11 mouse cellular contexts compared by ENCODE assay signal in the genomic region with DNA sequence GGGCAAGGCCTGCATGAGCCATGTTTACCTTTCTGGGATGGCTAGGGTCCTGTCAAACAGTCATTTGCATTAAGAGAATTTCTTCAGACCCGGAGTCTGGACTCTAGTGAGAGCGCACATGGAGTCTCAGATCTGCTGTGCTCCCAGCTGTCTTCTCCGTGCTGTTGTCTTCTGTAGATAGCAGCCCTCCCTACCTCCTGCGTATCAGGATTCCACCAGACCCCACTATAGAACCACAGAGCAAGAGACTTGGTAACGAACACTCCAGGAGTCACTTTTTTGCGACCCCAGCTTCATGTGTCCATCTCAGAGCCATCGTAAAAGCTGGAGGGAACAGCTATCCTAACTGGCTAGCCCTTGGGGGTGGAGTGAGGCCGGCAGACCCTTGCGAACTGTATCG. TPM values are rescaled to one million over a fixed set of nuclear protein-coding genes. Genes with fewer than 3 reads are reported as not detected.
DNase-seq lines count a peak whose midpoint lies in the region; ATAC-seq and TF ChIP-seq lines count a peak whose summit lies in the region.
"Had no signal": no experiment of that assay in that cellular context is flagged by ENCODE, and none has a peak within 500 bp of the region (broad histone marks: within the 10 kb centered on the region; RNA-seq: fewer than 3 reads in every experiment).

No protein-coding gene starts in this region.

- peaks cover 72% of the 10 kb centered on the region for H3K4me1 ChIP-seq in forebrain, embryonic 10.5 days
- H3K4me1 ChIP-seq in hindbrain, postnatal 0 days (ENCODE audit: insufficient read depth, low read length), result peaks cover 20% of the 10 kb centered on the region
- H3K4me1 ChIP-seq in midbrain, embryonic 12.5 days, result peaks cover 60% of the 10 kb centered on the region
- H3K4me1 ChIP-seq in lung, postnatal 0 days (ENCODE audit: insufficient read depth, low read depth, low read length), result 0 out of 2 replicates have a peak, but pooled peaks cover 3% of the 10 kb centered on the region

- no peaks in the 10 kb centered on the region for H3K36me3 ChIP-seq in forebrain, embryonic 10.5 days (replicated peaks)
- H3K36me3 ChIP-seq in hindbrain, postnatal 0 days (ENCODE audit: insufficient read depth, low read length), result no peaks in the 10 kb centered on the region
- H3K36me3 ChIP-seq in midbrain, embryonic 12.5 days, result no peaks in the 10 kb centered on the region
- H3K36me3 ChIP-seq in lung, postnatal 0 days (ENCODE audit: insufficient read depth, low read length), result no peaks in the 10 kb centered on the region

- ATAC-seq in hindbrain, postnatal 0 days, result no peak
- no peak for ATAC-seq in midbrain, embryonic 12.5 days (ENCODE audit: low FRiP score, low read depth)
- ATAC-seq in lung, postnatal 0 days, result no peak

- no peak for TF ChIP-seq CTCF in hindbrain, postnatal 0 days (IDR thresholded peaks at IDR 0.05; ENCODE audit: low read depth)
- no peak for TF ChIP-seq CTCF in lung, postnatal 0 days (IDR thresholded peaks at IDR 0.05)

- 0 out of 2 replicates have a peak overlapping the region, but pooled peaks have one; percentile 16 for H3K4me2 ChIP-seq in hindbrain, postnatal 0 days (ENCODE audit: low read depth, low read length)
- peak overlapping the region; percentile 48 for H3K4me2 ChIP-seq in midbrain, embryonic 12.5 days (replicated peaks)
- no peak overlapping the region for H3K4me2 ChIP-seq in lung, postnatal 0 days (replicated peaks; ENCODE audit: low read depth, low read length)

- TF ChIP-seq EP300 in lung, postnatal 0 days (IDR thresholded peaks at IDR 0.05), result no peak

- no peak overlapping the region for H3K9ac ChIP-seq in hindbrain, postnatal 0 days (replicated peaks; ENCODE audit: low read length)
- no peak overlapping the region; the same call in 1 of the 2 replicates for H3K9ac ChIP-seq in midbrain, embryonic 12.5 days (replicated peaks)
- H3K9ac ChIP-seq in lung, postnatal 0 days (replicated peaks; ENCODE audit: low read depth), result no peak overlapping the region

- peak overlapping the region; percentile 87 for H3K27ac ChIP-seq in forebrain, embryonic 10.5 days
- H3K27ac ChIP-seq in hindbrain, postnatal 0 days, result peak overlapping the region; percentile 70
- peak overlapping the region; percentile 94 for H3K27ac ChIP-seq in midbrain, embryonic 12.5 days (replicated peaks)
- H3K27ac ChIP-seq in lung, postnatal 0 days (ENCODE audit: low read length), result no peak overlapping the region

- peak; percentile 46 for DNase-seq in embryo, embryonic 10.5 days (ENCODE audit: low spot score)
- DNase-seq in forebrain, embryonic 10.5 days (ENCODE audit: extremely low spot score, low spot score), result peak; percentile 43
- no peak for DNase-seq in hindbrain, postnatal 0 days (ENCODE audit: low spot score)
- no peak for DNase-seq in adrenal gland, postnatal 10 days
- DNase-seq in cerebellum, postnatal 25 days, result no peak
- DNase-seq in ovary, postnatal 14 days (ENCODE audit: low spot score), result no peak
- no peak for DNase-seq in lung, postnatal 0 days (ENCODE audit: low spot score)
- DNase-seq: heart, postnatal 36 days; thymus, postnatal 14 days had no signal

- WGBS in forebrain, embryonic 10.5 days, result 53% methylated on average over 10 of the region's 10 CpGs
- 28% methylated on average over 10 of the region's 10 CpGs for WGBS in hindbrain, postnatal 0 days
- 24% methylated on average over 10 of the region's 10 CpGs for WGBS in midbrain, embryonic 12.5 days
- 62% methylated on average over 10 of the region's 10 CpGs for WGBS in lung, postnatal 0 days

- no peaks in the 10 kb centered on the region for H3K9me3 ChIP-seq in forebrain, embryonic 10.5 days
- no peaks in the 10 kb centered on the region for H3K9me3 ChIP-seq in hindbrain, postnatal 0 days (ENCODE audit: low read length)
- H3K9me3 ChIP-seq in midbrain, embryonic 12.5 days, result no peaks in the 10 kb centered on the region
- H3K9me3 ChIP-seq in lung, postnatal 0 days (ENCODE audit: low read length), result no peaks in the 10 kb centered on the region

- peak overlapping the region; percentile 23 for H3K4me3 ChIP-seq in forebrain, embryonic 10.5 days
- no peak overlapping the region for H3K4me3 ChIP-seq in hindbrain, postnatal 0 days (ENCODE audit: low read length)
- no peak overlapping the region for H3K4me3 ChIP-seq in midbrain, embryonic 12.5 days
- H3K4me3 ChIP-seq in lung, postnatal 0 days (ENCODE audit: low read depth, low read length), result no peak overlapping the region

- H3K27me3 ChIP-seq in forebrain, embryonic 10.5 days (ENCODE audit: poor library complexity, severe bottlenecking), result no peaks in the 10 kb centered on the region
- no peaks in the 10 kb centered on the region for H3K27me3 ChIP-seq in hindbrain, postnatal 0 days (ENCODE audit: insufficient read depth, low read length)
- H3K27me3 ChIP-seq in midbrain, embryonic 12.5 days, result no peaks in the 10 kb centered on the region
- H3K27me3 ChIP-seq in lung, postnatal 0 days (replicated peaks; ENCODE audit: insufficient read depth, low read length), result no peaks in the 10 kb centered on the region
- H3K27me3 ChIP-seq: CH12.LX had no signal

RNA-seq across cellular contexts. Expression of a gene that starts 25.1 kb away (rescaled TPM):
- 14.8 and 16.5 TPM in 2 replicates for polyA plus RNA-seq in forebrain, embryonic 10.5 days (2016; fragmentation: Nextera tagmentation; extraction: Ambion mirVana)
- total RNA-seq in hindbrain, postnatal 0 days (2014; rRNA removed), result 49.4 and 55.8 TPM in 2 replicates
- 20.6 and 23.7 TPM in 2 replicates for polyA plus RNA-seq in hindbrain, postnatal 0 days (2015; fragmentation: Nextera tagmentation; extraction: Ambion mirVana)
- 60.5 and 63.7 TPM in 2 replicates for polyA plus RNA-seq in midbrain, embryonic 12.5 days (2016; fragmentation: Nextera tagmentation; extraction: Ambion mirVana)
- 10 to 100 TPM; 13.2 to 15.8 TPM for total RNA-seq in adrenal gland, postnatal 10 days (2021)
- polyA plus RNA-seq in lung, postnatal 0 days (2015; fragmentation: Nextera tagmentation; extraction: Ambion mirVana), result 0.30 and 0.35 TPM in 2 replicates

Comparison
In these comparisons a context has a peak if more than half of its experiments do, and no peak if none do; other contexts are left out.
1. DNase-seq: peak in embryo, embryonic 10.5 days (single experiment) and forebrain, embryonic 10.5 days (single experiment); none in hindbrain, postnatal 0 days (single experiment), adrenal gland, postnatal 10 days (single experiment), cerebellum, postnatal 25 days (0 of 2), ovary, postnatal 14 days (single experiment) and lung, postnatal 0 days (single experiment).
2. RNA of a gene that starts 25.1 kb away (polyA plus RNA-seq): 60.5 to 63.7 TPM in midbrain, embryonic 12.5 days, 20.6 to 23.7 TPM in hindbrain, postnatal 0 days and 14.8 to 16.5 TPM in forebrain, embryonic 10.5 days; 0.30 to 0.35 TPM in lung, postnatal 0 days; every median in the first group is over 10 times any median in the second.